Mouse (Mus musculus): Measurements from ENCODE around the gene Arg1. TPM values are rescaled to one million over a fixed set of nuclear protein-coding genes. Genes with fewer than 3 reads are reported as not detected.

Arg1 gene
- polyA plus RNA-seq (2012; rRNA removed) = 8.3 and 8.6 TPM in 2 replicates

GRCm38 (mm10) chr10:24926962-24927720, at the start of gene Arg1:
Arg1 (minus strand) TSS chr10:24927484.

GRCm38 (mm10) chr10:24869760-24870290, 57.5 kb downstream of the Arg1 start, which contains the start of gene Med23:
Med23 (plus strand) TSS chr10:24869986.

Other genes with a start within 250 kb of the Arg1 start
- 0.61 and 0.63 TPM in 2 replicates for gene Enpp1, start 215.3 kb downstream of the Arg1 start, polyA plus RNA-seq (2012; rRNA removed)
- 2.2 and 2.3 TPM in 2 replicates for gene Enpp3, start 84.7 kb downstream of the Arg1 start, polyA plus RNA-seq (2012; rRNA removed)
- gene Med23, start 57.5 kb downstream of the Arg1 start, polyA plus RNA-seq (2012; rRNA removed) = 6.7 and 7.7 TPM in 2 replicates